8 mouse cellular contexts compared by ENCODE assay signal in the genomic region with DNA sequence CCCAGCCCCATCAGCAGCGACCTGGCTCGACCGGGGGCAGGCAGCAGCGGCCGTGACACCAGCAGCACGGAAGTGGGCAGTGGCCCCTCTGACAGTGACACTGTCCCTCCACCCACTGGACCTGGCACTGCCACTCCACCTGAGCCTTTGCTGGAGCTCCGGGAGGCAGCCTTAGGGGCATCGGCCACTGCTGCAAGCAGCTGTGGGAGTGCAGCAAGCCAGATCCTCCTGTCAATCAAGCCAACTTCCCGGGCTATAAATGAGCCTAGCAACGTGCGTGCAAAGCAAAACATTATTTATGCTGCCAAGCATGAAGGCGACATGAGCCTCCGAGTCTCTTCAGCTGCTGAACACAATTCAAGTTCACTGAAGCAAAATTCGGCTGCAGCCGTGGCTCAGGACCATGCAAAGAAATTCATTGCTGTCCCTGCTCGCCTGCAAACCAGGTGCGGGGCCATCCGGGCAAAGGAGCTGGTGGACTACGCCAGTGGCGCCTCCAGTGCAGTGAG. TPM values are rescaled to one million over a fixed set of nuclear protein-coding genes. Genes with fewer than 3 reads are reported as not detected.
A peak's percentile ranks its signal among the peaks of the same experiment; 100 is the strongest.
DNase-seq lines count a peak whose midpoint lies in the region; ATAC-seq lines count a peak whose summit lies in the region.

No protein-coding gene starts in this region.

- peak overlapping the region; percentile 30; the same call in 1 of the 2 replicates for H3K27ac ChIP-seq in heart, embryonic 10.5 days
- H3K27ac ChIP-seq in embryonic facial prominence, embryonic 15.5 days (replicated peaks) = no peak overlapping the region; the same call in 1 of the 2 replicates
- peak overlapping the region; percentile 79 for H3K27ac ChIP-seq in hindbrain, embryonic 10.5 days
- H3K27ac ChIP-seq in midbrain, embryonic 13.5 days = no peak overlapping the region; the same call in 1 of the 2 replicates

- no peak overlapping the region for H3K4me2 ChIP-seq in embryonic facial prominence, embryonic 15.5 days (replicated peaks)
- H3K4me2 ChIP-seq in midbrain, embryonic 13.5 days (replicated peaks) = peak overlapping the region; percentile 12; the same call in 1 of the 2 replicates

- no peak overlapping the region for H3K9ac ChIP-seq in embryonic facial prominence, embryonic 15.5 days
- no peak overlapping the region; the same call in 1 of the 2 replicates for H3K9ac ChIP-seq in midbrain, embryonic 13.5 days (replicated peaks)

- H3K36me3 ChIP-seq in heart, embryonic 10.5 days = no peaks in the 10 kb centered on the region; the same call in none of the 2 replicates
- no peaks in the 10 kb centered on the region for H3K36me3 ChIP-seq in embryonic facial prominence, embryonic 15.5 days
- H3K36me3 ChIP-seq in hindbrain, embryonic 10.5 days = no peaks in the 10 kb centered on the region
- H3K36me3 ChIP-seq in midbrain, embryonic 13.5 days = no peaks in the 10 kb centered on the region

- H3K9me3 ChIP-seq in heart, embryonic 10.5 days = no peaks in the 10 kb centered on the region
- no peaks in the 10 kb centered on the region for H3K9me3 ChIP-seq in embryonic facial prominence, embryonic 15.5 days (replicated peaks)
- H3K9me3 ChIP-seq in hindbrain, embryonic 10.5 days = no peaks in the 10 kb centered on the region
- H3K9me3 ChIP-seq in midbrain, embryonic 13.5 days = no peaks in the 10 kb centered on the region

- H3K27me3 ChIP-seq in heart, embryonic 10.5 days (ENCODE audit: insufficient read depth, poor library complexity, severe bottlenecking) = no peaks in the 10 kb centered on the region
- no peaks in the 10 kb centered on the region for H3K27me3 ChIP-seq in embryonic facial prominence, embryonic 15.5 days
- H3K27me3 ChIP-seq in hindbrain, embryonic 10.5 days (ENCODE audit: insufficient read depth, poor library complexity, severe bottlenecking) = peaks cover 16% of the 10 kb centered on the region; the same call in 1 of the 2 replicates
- H3K27me3 ChIP-seq in midbrain, embryonic 13.5 days = 0 out of 2 replicates have a peak, but pooled peaks cover 3% of the 10 kb centered on the region

- no peak for DNase-seq in heart, embryonic 10.5 days (ENCODE audit: low spot score)
- no peak for DNase-seq in heart, adult 9 months (ENCODE audit: low spot score in 2 of 2)
- DNase-seq in hindbrain, embryonic 10.5 days (ENCODE audit: low spot score) = peak; percentile 15
- no peak for DNase-seq in spleen, postnatal 36 days (ENCODE audit: low spot score in 2 of 2)
- no peak for DNase-seq in lung, postnatal 10 days
- no peak for DNase-seq in thymus, postnatal 4 days

- H3K4me3 ChIP-seq in heart, embryonic 10.5 days = peak overlapping the region; percentile 44; the same call in 1 of the 2 replicates
- H3K4me3 ChIP-seq in embryonic facial prominence, embryonic 15.5 days (replicated peaks) = no peak overlapping the region
- no peak overlapping the region for H3K4me3 ChIP-seq in hindbrain, embryonic 10.5 days
- H3K4me3 ChIP-seq in midbrain, embryonic 13.5 days (replicated peaks) = no peak overlapping the region

- peak; percentile 26; the same call in 1 of the 2 replicates for ATAC-seq in embryonic facial prominence, embryonic 15.5 days (ENCODE audit: insufficient number of reproducible peaks, low FRiP score, low TSS enrichment, low read depth)
- peak; percentile 32; the same call in 1 of the 2 replicates for ATAC-seq in midbrain, embryonic 13.5 days

- 81% methylated on average over 20 of the region's 20 CpGs for WGBS in heart, embryonic 10.5 days
- 59% methylated on average over 20 of the region's 20 CpGs for WGBS in embryonic facial prominence, embryonic 15.5 days
- 71% methylated on average over 20 of the region's 20 CpGs for WGBS in hindbrain, embryonic 10.5 days
- WGBS in midbrain, embryonic 13.5 days = 66% methylated on average over 20 of the region's 20 CpGs

- peaks cover 73% of the 10 kb centered on the region for H3K4me1 ChIP-seq in heart, embryonic 10.5 days
- H3K4me1 ChIP-seq in embryonic facial prominence, embryonic 15.5 days = peaks cover 48% of the 10 kb centered on the region
- peaks cover 48% of the 10 kb centered on the region for H3K4me1 ChIP-seq in hindbrain, embryonic 10.5 days (replicated peaks)
- H3K4me1 ChIP-seq in midbrain, embryonic 13.5 days (replicated peaks) = peaks cover 22% of the 10 kb centered on the region

RNA-seq across cellular contexts. Expression of gene Gm5105, which starts 0.8 kb away (rescaled TPM):
- polyA plus RNA-seq in heart, embryonic 10.5 days (2016; fragmentation: Nextera tagmentation; extraction: Ambion mirVana) = 0.20 TPM in 1 of 2 replicates, not detected in the other
- 0.17 and 0.35 TPM in 2 replicates for polyA plus RNA-seq in embryonic facial prominence, embryonic 15.5 days (2015; fragmentation: Nextera tagmentation; extraction: Ambion mirVana)
- not detected in 2 replicates for polyA plus RNA-seq in hindbrain, embryonic 10.5 days (2016; fragmentation: Nextera tagmentation; extraction: Ambion mirVana)
- polyA plus RNA-seq in midbrain, embryonic 13.5 days (2015; fragmentation: Nextera tagmentation; extraction: Ambion mirVana) = not detected in 2 replicates

RNA-seq across cellular contexts. Expression of gene 1110002E22Rik, which starts 1.6 kb away (rescaled TPM):
- 3.2 and 6.8 TPM in 2 replicates for polyA plus RNA-seq in heart, embryonic 10.5 days (2016; fragmentation: Nextera tagmentation; extraction: Ambion mirVana)
- polyA plus RNA-seq in embryonic facial prominence, embryonic 15.5 days (2015; fragmentation: Nextera tagmentation; extraction: Ambion mirVana) = 1.9 and 2.8 TPM in 2 replicates
- polyA plus RNA-seq in hindbrain, embryonic 10.5 days (2016; fragmentation: Nextera tagmentation; extraction: Ambion mirVana) = 0.04 and 0.18 TPM in 2 replicates
- 0.03 and 0.05 TPM in 2 replicates for polyA plus RNA-seq in midbrain, embryonic 13.5 days (2015; fragmentation: Nextera tagmentation; extraction: Ambion mirVana)

Comparison
In these comparisons a context has a peak if more than half of its experiments do, and no peak if none do; other contexts are left out.
1. H3K27ac ChIP-seq: peak in heart, embryonic 10.5 days (single experiment) and hindbrain, embryonic 10.5 days (single experiment); none in embryonic facial prominence, embryonic 15.5 days (single experiment) and midbrain, embryonic 13.5 days (single experiment).